Mouse (Mus musculus): ENCODE results near the gene Arhgap45. TPM values are rescaled to one million over a fixed set of nuclear protein-coding genes. Genes with fewer than 3 reads are reported as not detected.
A peak's percentile ranks its signal among the peaks of the same experiment; 100 is the strongest.
"Not testable (repeated sequence)": the region's sequence is repeated elsewhere in the genome, so short reads cannot be mapped to it uniquely, and the experiment has no call there.

The Arhgap45 gene
- polyA plus RNA-seq, 1 experiment from 2014 or later = 4.6 TPM

GRCm38 (mm10) chr10:80041409-80042060 is 25.1 kb downstream of the Arhgap45 start:
- not testable (repeated sequence) for H3K4me2 ChIP-seq; H3K4me3 ChIP-seq; H3K9ac ChIP-seq; H3K9me3 ChIP-seq; ATAC-seq (ENCODE audit: insufficient number of reproducible peaks, insufficient read depth, low FRiP score, low TSS enrichment, low read depth); H3K27me3 ChIP-seq
- peaks cover 15% of the 10 kb centered on the region for H3K4me1 ChIP-seq
- 83% methylated on average over 8 of the region's 8 CpGs for WGBS
- H3K27ac ChIP-seq = peak overlapping the region; percentile 33; the same call in 1 of the 2 replicates
- H3K36me3 ChIP-seq = peaks cover 19% of the 10 kb centered on the region

GRCm38 (mm10) chr10:80044087-80044486 is 27.6 kb downstream of the Arhgap45 start:
- Histone ChIP-seq H3K27ac (peak overlapping the region; percentile 40; the same call in 1 of the 2 replicates), H3K9ac (no peak overlapping the region), H3K9me3 (no peaks in the 10 kb centered on the region), H3K36me3 (no peaks in the 10 kb centered on the region), H3K4me2 (no peak overlapping the region), H3K4me3 (no peak overlapping the region), H3K4me1 (peaks cover 23% of the 10 kb centered on the region), H3K27me3 (no peaks in the 10 kb centered on the region)
- ATAC-seq (ENCODE audit: insufficient number of reproducible peaks, insufficient read depth, low FRiP score, low TSS enrichment, low read depth) = no peak
- WGBS = 18% methylated on average over 4 of the region's 4 CpGs

GRCm38 (mm10) chr10:80045364-80045763 is 28.9 kb downstream of the Arhgap45 start:
- H3K4me1 ChIP-seq = peaks cover 19% of the 10 kb centered on the region
- not testable (repeated sequence) for H3K4me3 ChIP-seq; H3K9ac ChIP-seq; H3K27me3 ChIP-seq; H3K4me2 ChIP-seq; ATAC-seq (ENCODE audit: insufficient number of reproducible peaks, insufficient read depth, low FRiP score, low TSS enrichment, low read depth); H3K36me3 ChIP-seq; H3K27ac ChIP-seq; H3K9me3 ChIP-seq
- 72% methylated on average over 4 of the region's 4 CpGs for WGBS

- WGBS = 80% methylated on average over 5 of the region's 5 CpGs
- Histone ChIP-seq H3K4me3 (no peak overlapping the region), H3K27me3 (no peaks in the 10 kb centered on the region), H3K9me3 (no peaks in the 10 kb centered on the region), H3K4me2 (no peak overlapping the region), H3K9ac (no peak overlapping the region), H3K36me3 (no peaks in the 10 kb centered on the region), H3K4me1 (peaks cover 22% of the 10 kb centered on the region), H3K27ac (no peak overlapping the region)
- ATAC-seq (ENCODE audit: insufficient number of reproducible peaks, insufficient read depth, low FRiP score, low TSS enrichment, low read depth) = no peak
Observed at GRCm38 (mm10) chr10:80045766-80046165, 29.3 kb downstream of the Arhgap45 start.

- Histone ChIP-seq H3K4me2 (no peak within 1 kb of the TSS), H3K27me3 (no peaks in the 10 kb centered on the region), H3K4me1 (peaks cover 28% of the 10 kb centered on the region), H3K4me3 (no peak within 1 kb of the TSS), H3K9ac (peak within 1 kb of the TSS; percentile 36; the same call in 1 of the 2 replicates), H3K36me3 (no peaks in the 10 kb centered on the region), H3K9me3 (no peaks in the 10 kb centered on the region), H3K27ac (peak within 1 kb of the TSS; percentile 78)
- ATAC-seq (ENCODE audit: insufficient number of reproducible peaks, insufficient read depth, low FRiP score, low TSS enrichment, low read depth) = no peak
- 56% methylated on average over 9 of the region's 9 CpGs for WGBS
Observed at GRCm38 (mm10) chr10:80047041-80047565, 30.6 kb downstream of the Arhgap45 start, which contains the start of gene Gpx4. Gene Gpx4, plus strand, starts transcription at chr10:80047166.

- Histone ChIP-seq H3K4me3 (no peak overlapping the region), H3K9ac (no peak overlapping the region)
- ATAC-seq (ENCODE audit: insufficient number of reproducible peaks, insufficient read depth, low FRiP score, low TSS enrichment, low read depth) = no peak
Observed at GRCm38 (mm10) chr10:80048396-80048795, 31.9 kb downstream of the Arhgap45 start.

GRCm38 (mm10) chr10:80048834-80049233 is 32.4 kb downstream of the Arhgap45 start:
- 50% methylated on average over 3 of the region's 3 CpGs for WGBS
- no peak for ATAC-seq (ENCODE audit: insufficient number of reproducible peaks, insufficient read depth, low FRiP score, low TSS enrichment, low read depth)
- no peak overlapping the region for H3K9ac ChIP-seq
- no peaks in the 10 kb centered on the region for H3K9me3 ChIP-seq
- H3K27ac ChIP-seq = peak overlapping the region; percentile 78
- no peak overlapping the region for H3K4me2 ChIP-seq
- no peaks in the 10 kb centered on the region for H3K27me3 ChIP-seq
- H3K4me3 ChIP-seq = no peak overlapping the region
- no peaks in the 10 kb centered on the region for H3K36me3 ChIP-seq
- peaks cover 36% of the 10 kb centered on the region for H3K4me1 ChIP-seq

More at GRCm38 (mm10) chr10:80048396-80048795, 31.9 kb downstream of the Arhgap45 start:
- H3K9me3 ChIP-seq = no peaks in the 10 kb centered on the region
- peak overlapping the region; percentile 78 for H3K27ac ChIP-seq
- no peaks in the 10 kb centered on the region for H3K36me3 ChIP-seq
- H3K4me1 ChIP-seq = peaks cover 36% of the 10 kb centered on the region
- H3K27me3 ChIP-seq = no peaks in the 10 kb centered on the region
- 23% methylated on average over 5 of the region's 5 CpGs for WGBS
- no peak overlapping the region for H3K4me2 ChIP-seq

GRCm38 (mm10) chr10:80050244-80050643 is 33.8 kb downstream of the Arhgap45 start:
- Histone ChIP-seq H3K27me3 (no peaks in the 10 kb centered on the region), H3K9ac (no peak overlapping the region), H3K4me3 (no peak overlapping the region), H3K4me2 (no peak overlapping the region), H3K27ac (0 out of 2 replicates have a peak overlapping the region, but pooled peaks have one; percentile 28), H3K4me1 (peaks cover 45% of the 10 kb centered on the region), H3K9me3 (no peaks in the 10 kb centered on the region), H3K36me3 (peaks cover under 1% of the 10 kb centered on the region; the same call in 1 of the 2 replicates)
- ATAC-seq (ENCODE audit: insufficient number of reproducible peaks, insufficient read depth, low FRiP score, low TSS enrichment, low read depth) = no peak
- 29% methylated on average over 6 of the region's 6 CpGs for WGBS

- H3K9me3 ChIP-seq = no peaks in the 10 kb centered on the region
- no peaks in the 10 kb centered on the region for H3K27me3 ChIP-seq
- ATAC-seq (ENCODE audit: insufficient number of reproducible peaks, insufficient read depth, low FRiP score, low TSS enrichment, low read depth) = no peak
- no peak overlapping the region for H3K9ac ChIP-seq
- peak overlapping the region; percentile 66 for H3K27ac ChIP-seq
- H3K4me3 ChIP-seq = no peak overlapping the region
- H3K4me2 ChIP-seq = no peak overlapping the region
- WGBS = 23% methylated on average over 15 of the region's 15 CpGs
- peaks cover 8% of the 10 kb centered on the region for H3K36me3 ChIP-seq
- peaks cover 51% of the 10 kb centered on the region for H3K4me1 ChIP-seq
Observed at GRCm38 (mm10) chr10:80050885-80051617, 34.6 kb downstream of the Arhgap45 start.

- Histone ChIP-seq H3K4me2 (no peak overlapping the region), H3K36me3 (peaks cover 14% of the 10 kb centered on the region), H3K4me1 (peaks cover 52% of the 10 kb centered on the region), H3K4me3 (no peak overlapping the region), H3K27ac (peak overlapping the region; percentile 66), H3K9me3 (no peaks in the 10 kb centered on the region), H3K27me3 (no peaks in the 10 kb centered on the region), H3K9ac (0 out of 2 replicates have a peak overlapping the region, but pooled peaks have one; percentile 6)
- 29% methylated on average over 14 of the region's 14 CpGs for WGBS
- no peak for ATAC-seq (ENCODE audit: insufficient number of reproducible peaks, insufficient read depth, low FRiP score, low TSS enrichment, low read depth)
Observed at GRCm38 (mm10) chr10:80051618-80052373, 35.3 kb downstream of the Arhgap45 start.

GRCm38 (mm10) chr10:80052374-80052764 is 35.9 kb downstream of the Arhgap45 start:
- no peaks in the 10 kb centered on the region for H3K27me3 ChIP-seq
- WGBS = 84% methylated on average over 5 of the region's 5 CpGs
- H3K27ac ChIP-seq = peak overlapping the region; percentile 66; the same call in 1 of the 2 replicates

More at GRCm38 (mm10) chr10:80052374-80052764, 35.9 kb downstream of the Arhgap45 start:
- H3K36me3 ChIP-seq = peaks cover 20% of the 10 kb centered on the region
- peaks cover 46% of the 10 kb centered on the region for H3K4me1 ChIP-seq
- no peak for ATAC-seq (ENCODE audit: insufficient number of reproducible peaks, insufficient read depth, low FRiP score, low TSS enrichment, low read depth)
- H3K4me2 ChIP-seq = no peak overlapping the region
- 0 out of 2 replicates have a peak overlapping the region, but pooled peaks have one; percentile 6 for H3K9ac ChIP-seq
- H3K4me3 ChIP-seq = peak overlapping the region; percentile 92; the same call in 1 of the 2 replicates
- no peaks in the 10 kb centered on the region for H3K9me3 ChIP-seq

Measured in embryonic facial prominence, embryonic 13.5 days (tissue).